Mouse (Mus musculus) liver, adult 2 months (tissue): Measurements from ENCODE around the gene Smc1b.

Experiments used
- CTCF ChIP-seq: fragments of 200-500 bp; IDR thresholded peaks from 2 replicates; pipeline ENCODE4 v1.5.1; 2011; ENCODE audit warnings: low read depth, low read length, control low read depth
- POLR2A ChIP-seq: fragments of 200-500 bp; IDR thresholded peaks from 2 replicates; pipeline ENCODE4 v1.6.1; 2011; ENCODE audit warnings: low read length, control low read depth; ENCODE audit not compliant: insufficient read depth; ENCODE audit errors: extremely low read depth

- TF ChIP-seq POLR2A (no peak), CTCF (no peak)
These were observed 59.1 kb downstream of the Smc1b start for GRCm38 (mm10) chr15:85072651-85073050.
